ENCODE assay signal across 7 mouse cellular contexts in genomic region chr1:151692867-151693266, GRCm38 (mm10).
DNase-seq lines count a peak whose midpoint lies in the region; ATAC-seq and TF ChIP-seq lines count a peak whose summit lies in the region.
"Not testable (repeated sequence)": the region's sequence is repeated elsewhere in the genome, so short reads cannot be mapped to it uniquely, and the experiment has no call there.

No protein-coding gene starts in this region.

- H3K4me3 ChIP-seq in gastrocnemius, adult 2 months; heart, embryonic 13.5 days; intestine, embryonic 15.5 days (replicated peaks); lung, postnatal 0 days (ENCODE audit: low read depth, low read length); stomach, embryonic 15.5 days (replicated peaks): not testable (repeated sequence)

- not testable (repeated sequence) for TF ChIP-seq EP300 in lung, postnatal 0 days (IDR thresholded peaks at IDR 0.05)

- H3K4me1 ChIP-seq in heart, embryonic 13.5 days; intestine, embryonic 15.5 days (replicated peaks); lung, postnatal 0 days (ENCODE audit: insufficient read depth, low read depth, low read length); stomach, embryonic 15.5 days: not testable (repeated sequence)

- H3K27ac ChIP-seq in gastrocnemius, adult 2 months: peak overlapping the region; percentile 84
- H3K27ac ChIP-seq in heart, embryonic 13.5 days (replicated peaks): 0 out of 2 replicates have a peak overlapping the region, but pooled peaks have one; percentile 24
- not testable (repeated sequence) for H3K27ac ChIP-seq in intestine, embryonic 15.5 days; lung, postnatal 0 days (ENCODE audit: low read length); stomach, embryonic 15.5 days

- H3K36me3 ChIP-seq in heart, embryonic 13.5 days; intestine, embryonic 15.5 days; lung, postnatal 0 days (ENCODE audit: insufficient read depth, low read length); stomach, embryonic 15.5 days: not testable (repeated sequence)

- not testable (repeated sequence) for H3K27me3 ChIP-seq in heart, embryonic 13.5 days (replicated peaks); intestine, embryonic 15.5 days (replicated peaks); lung, postnatal 0 days (replicated peaks; ENCODE audit: insufficient read depth, low read length); stomach, embryonic 15.5 days (replicated peaks)

- H3K9me3 ChIP-seq in heart, embryonic 13.5 days; intestine, embryonic 15.5 days; lung, postnatal 0 days (ENCODE audit: low read length); stomach, embryonic 15.5 days: not testable (repeated sequence)

- WGBS in heart, embryonic 13.5 days: 62% methylated on average over 6 of the region's 6 CpGs
- WGBS in intestine, embryonic 15.5 days: 48% methylated on average over 6 of the region's 6 CpGs
- 32% methylated on average over 6 of the region's 6 CpGs for WGBS in lung, postnatal 0 days
- WGBS in stomach, embryonic 15.5 days: 50% methylated on average over 6 of the region's 6 CpGs

- DNase-seq in adrenal gland, adult 18-20 months (ENCODE audit: low spot score in 2 of 2): peak; percentile 50 to 67
- DNase-seq in gastrocnemius, adult 2 months: peak; percentile 86
- DNase-seq in kidney, postnatal 14 days: peak; percentile 91
- DNase-seq in lung, postnatal 0 days (ENCODE audit: low spot score): peak; percentile 66

- ATAC-seq in heart, embryonic 13.5 days (ENCODE audit: extremely low read depth, insufficient number of reproducible peaks, low FRiP score, low TSS enrichment): not testable (repeated sequence)
- ATAC-seq in intestine, embryonic 15.5 days: 0 out of 2 replicates have a peak, but pooled peaks have one; percentile 44
- ATAC-seq in lung, postnatal 0 days: peak; percentile 69
- 0 out of 2 replicates have a peak, but pooled peaks have one; percentile 13 for ATAC-seq in stomach, embryonic 15.5 days (ENCODE audit: insufficient read depth, low FRiP score, low read depth)

- TF ChIP-seq CTCF in gastrocnemius, adult 2 months (IDR thresholded peaks at IDR 0.05); lung, postnatal 0 days (IDR thresholded peaks at IDR 0.05): not testable (repeated sequence)

- intact Hi-C loops in gastrocnemius, adult 2 months (cut with DNase I): loop anchor here (5.0 kb wide), 1 partner anchor 36 kb away; no protein-coding TSS in a partner anchor

- not testable (repeated sequence) for H3K9ac ChIP-seq in heart, embryonic 13.5 days; intestine, embryonic 15.5 days; lung, postnatal 0 days (replicated peaks; ENCODE audit: low read depth); stomach, embryonic 15.5 days

- H3K4me2 ChIP-seq in heart, embryonic 13.5 days; intestine, embryonic 15.5 days (replicated peaks); lung, postnatal 0 days (replicated peaks; ENCODE audit: low read depth, low read length); stomach, embryonic 15.5 days: not testable (repeated sequence)
